Mouse (Mus musculus) brain, embryonic 14.5 days (tissue): ENCODE data around the gene Tspan15.

Experiments
- CTCF ChIP-seq: fragments of 200-500 bp; IDR thresholded peaks from 2 replicates; pipeline ENCODE4 v1.5.1; 2012; ENCODE audit warnings: inconsistent platforms, mild to moderate bottlenecking, moderate library complexity, borderline replicate concordance; ENCODE audit not compliant: insufficient read depth, insufficient read length; ENCODE audit errors: extremely low read depth
- POLR2A ChIP-seq: fragments of 200-500 bp; IDR thresholded peaks from 2 replicates; pipeline ENCODE4 v1.6.1; 2012; ENCODE audit warnings: mild to moderate bottlenecking, inconsistent platforms, borderline replicate concordance; ENCODE audit not compliant: poor library complexity, insufficient read depth, insufficient read length, severe bottlenecking; ENCODE audit errors: extremely low read depth

- TF ChIP-seq CTCF (no peak), POLR2A (no peak)
These were observed 58.1 kb downstream of the Tspan15 start for GRCm38 (mm10) chr10:62172841-62173553.
